Mouse (Mus musculus) 3134 (cell line): ENCODE results near the gene Mettl22.

Experiments
- DNase-seq: peaks from one replicate; pipeline ENCODE4 v3.0.0-alpha.2; 2011; ENCODE audit warnings: low spot score; ENCODE audit not compliant: insufficient read length; ENCODE audit errors: extremely low read depth

Gene Mettl22

GRCm38 (mm10) chr16:8509894-8510293, 39.3 kb downstream of the Mettl22 start:
- no peak for DNase-seq

- no peak for DNase-seq
Measured at GRCm38 (mm10) chr16:8512830-8513229, 42.2 kb downstream of the Mettl22 start.

DNA sequence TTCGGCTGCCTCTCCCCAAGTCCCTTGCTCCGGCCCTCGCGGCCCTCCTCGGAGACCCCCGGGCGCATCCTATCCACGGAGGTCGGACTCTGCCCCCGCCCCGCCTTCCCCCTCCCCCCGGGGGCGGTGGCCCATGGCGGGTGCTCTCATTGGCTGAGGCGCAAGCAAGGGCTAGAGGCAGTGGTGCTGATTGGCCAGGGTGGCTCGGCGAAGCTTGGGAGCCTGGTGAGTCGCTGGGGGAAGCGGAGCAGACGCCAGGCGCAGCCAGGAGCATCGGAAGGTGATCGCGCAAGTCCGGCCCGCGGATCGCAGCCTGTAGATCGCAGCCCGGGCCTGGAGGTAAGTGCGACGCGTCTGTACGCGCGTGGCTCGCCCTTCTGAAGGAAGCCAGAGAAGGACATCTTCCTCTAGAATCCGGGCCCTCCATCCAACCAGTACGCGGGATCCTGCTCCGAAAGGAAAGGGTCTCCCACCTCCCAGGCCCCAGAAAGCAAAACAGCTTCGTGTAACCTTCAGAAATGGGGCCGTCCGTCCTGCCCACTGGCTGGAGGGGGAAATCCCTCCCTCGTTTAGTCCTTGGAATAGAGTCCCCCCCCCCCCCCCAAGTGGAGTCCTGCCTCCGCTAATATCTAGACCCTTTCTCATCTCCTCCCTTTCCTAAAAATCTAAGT, 42.8 kb downstream of the Mettl22 start, which contains the start of gene Abat:
Gene Abat (plus strand): TSS at position 194 of the 671 bp plus-strand sequence.
- no peak for DNase-seq

DNA sequence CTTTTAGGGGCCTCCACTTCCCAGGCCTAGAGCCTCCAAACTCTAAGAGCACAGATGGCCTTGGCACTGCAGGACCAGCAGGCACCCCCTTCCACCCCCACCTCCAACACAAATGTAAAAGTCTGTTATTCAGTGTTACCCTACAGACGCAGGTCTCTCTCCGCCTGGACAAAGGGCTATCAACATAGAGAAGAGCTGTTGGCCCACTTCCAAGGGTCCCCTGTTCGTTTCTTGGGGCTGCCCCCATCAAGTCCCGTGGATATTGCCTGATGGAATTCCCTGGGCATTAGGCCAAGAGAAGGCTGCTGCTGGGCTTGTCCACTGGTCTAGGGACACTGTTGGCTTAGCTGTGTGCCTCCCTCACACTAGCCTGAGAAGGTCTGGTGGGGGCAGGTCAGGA, 43.6 kb downstream of the Mettl22 start:
- no peak for DNase-seq

DNA sequence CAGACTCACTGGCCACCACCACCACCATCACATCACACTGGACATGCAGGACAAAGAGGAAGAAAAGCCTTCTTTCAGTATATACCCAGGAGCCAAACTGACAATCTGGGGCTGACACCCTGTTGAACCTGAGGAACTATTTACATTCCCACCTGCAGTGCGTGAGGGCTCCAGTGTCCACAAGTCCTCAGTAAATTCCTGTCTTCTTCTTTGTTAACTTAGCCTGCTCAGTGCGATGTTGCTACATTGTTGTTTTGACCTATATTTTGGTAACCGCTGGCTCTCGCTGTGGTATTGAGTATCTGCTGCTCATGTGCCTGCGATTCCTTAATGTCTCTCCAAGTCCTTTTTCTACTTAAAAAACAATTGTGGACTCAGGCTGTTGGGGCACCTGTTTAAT, 49.9 kb downstream of the Mettl22 start:
- no peak for DNase-seq

GRCm38 (mm10) chr16:8521322-8521721, 50.7 kb downstream of the Mettl22 start:
- no peak for DNase-seq

GRCm38 (mm10) chr16:8523480-8524144, 53.0 kb downstream of the Mettl22 start:
- no peak for DNase-seq

GRCm38 (mm10) chr16:8524163-8524847, 53.7 kb downstream of the Mettl22 start:
- no peak for DNase-seq

- no peak for DNase-seq
Measured at GRCm38 (mm10) chr16:8525293-8525692, 54.7 kb downstream of the Mettl22 start.

- DNase-seq = no peak
Measured at GRCm38 (mm10) chr16:8525877-8526276, 55.3 kb downstream of the Mettl22 start.

DNA sequence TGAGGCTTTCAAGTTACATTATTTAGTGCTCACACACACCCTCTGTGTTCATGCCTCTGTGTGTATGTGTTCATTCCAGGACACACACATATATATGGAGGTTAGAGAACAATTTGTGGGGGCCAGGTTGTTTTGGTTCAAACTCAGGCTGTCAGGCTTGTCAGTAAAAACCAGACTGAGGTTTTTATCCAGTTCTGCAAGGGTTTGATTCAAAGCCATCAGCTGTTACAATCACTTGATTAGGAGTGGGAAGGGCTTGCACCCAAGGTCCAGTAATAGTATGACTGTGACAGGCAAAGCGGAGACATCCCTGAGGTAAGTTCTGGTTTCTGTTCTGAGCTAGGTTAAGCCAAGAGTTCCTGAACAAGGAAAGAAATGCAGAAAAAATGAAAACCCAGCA, 58.8 kb downstream of the Mettl22 start:
- DNase-seq = no peak

DNA sequence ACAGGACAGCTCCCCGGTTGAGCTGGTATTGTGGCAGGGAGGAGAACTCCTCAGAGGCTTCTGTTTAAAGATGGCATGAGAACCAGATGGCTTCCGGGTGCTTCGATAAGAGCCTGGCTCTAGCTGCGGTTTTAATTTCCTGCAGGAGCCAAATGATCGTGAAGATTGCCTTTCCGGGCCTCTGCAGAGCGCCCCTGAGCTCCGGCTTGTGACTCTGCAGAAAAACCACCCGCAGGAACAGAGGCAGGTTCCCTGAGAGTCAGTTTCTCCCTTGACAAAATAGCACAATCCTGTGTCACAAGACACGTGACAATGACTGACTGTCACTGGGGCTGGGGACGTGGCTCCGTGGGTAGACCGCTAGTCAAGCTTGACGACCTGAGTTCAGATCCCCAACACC, 59.4 kb downstream of the Mettl22 start:
- DNase-seq = no peak

- DNase-seq = no peak
Measured at GRCm38 (mm10) chr16:8532461-8532860, 61.9 kb downstream of the Mettl22 start.

DNA sequence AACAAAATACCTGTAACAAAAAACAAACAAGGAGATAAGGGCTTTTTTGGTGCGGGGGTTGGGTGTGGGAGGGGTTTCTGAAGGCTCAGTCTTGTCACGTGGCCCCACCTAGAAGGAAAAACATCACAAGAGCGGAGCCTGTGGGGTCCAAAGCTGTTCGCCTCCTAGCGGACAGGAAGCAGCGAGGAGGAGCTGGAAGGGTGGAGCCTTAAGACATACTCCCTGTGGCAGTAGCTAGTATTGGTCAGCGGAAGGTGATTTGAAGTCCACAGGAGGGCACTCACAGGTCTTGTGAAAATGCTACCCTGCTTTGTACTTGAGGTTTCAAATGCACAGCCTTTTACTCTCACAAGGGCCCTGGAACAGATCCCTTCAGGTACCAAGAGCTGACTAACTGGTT, 62.3 kb downstream of the Mettl22 start:
- DNase-seq = no peak

DNA sequence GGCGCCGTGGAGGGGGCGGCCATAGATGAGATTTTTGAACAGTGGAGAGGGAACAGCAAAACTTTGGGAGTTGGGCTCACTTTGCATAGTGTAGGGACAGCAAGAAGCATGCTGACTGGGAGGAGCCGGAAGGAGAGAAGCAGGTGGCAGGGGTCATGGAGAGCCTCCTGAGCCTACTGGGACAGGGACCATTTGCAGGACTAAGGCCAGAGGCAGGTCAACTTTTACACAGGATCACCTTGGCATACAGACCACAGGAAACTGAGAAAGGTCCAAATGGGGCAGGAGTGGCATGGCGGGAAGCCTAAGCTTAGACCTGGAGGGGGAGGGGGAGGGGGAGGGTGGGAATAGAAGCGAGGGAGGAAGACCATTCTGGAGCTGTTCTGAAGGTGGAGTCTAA, 62.9 kb downstream of the Mettl22 start:
- no peak for DNase-seq

DNA sequence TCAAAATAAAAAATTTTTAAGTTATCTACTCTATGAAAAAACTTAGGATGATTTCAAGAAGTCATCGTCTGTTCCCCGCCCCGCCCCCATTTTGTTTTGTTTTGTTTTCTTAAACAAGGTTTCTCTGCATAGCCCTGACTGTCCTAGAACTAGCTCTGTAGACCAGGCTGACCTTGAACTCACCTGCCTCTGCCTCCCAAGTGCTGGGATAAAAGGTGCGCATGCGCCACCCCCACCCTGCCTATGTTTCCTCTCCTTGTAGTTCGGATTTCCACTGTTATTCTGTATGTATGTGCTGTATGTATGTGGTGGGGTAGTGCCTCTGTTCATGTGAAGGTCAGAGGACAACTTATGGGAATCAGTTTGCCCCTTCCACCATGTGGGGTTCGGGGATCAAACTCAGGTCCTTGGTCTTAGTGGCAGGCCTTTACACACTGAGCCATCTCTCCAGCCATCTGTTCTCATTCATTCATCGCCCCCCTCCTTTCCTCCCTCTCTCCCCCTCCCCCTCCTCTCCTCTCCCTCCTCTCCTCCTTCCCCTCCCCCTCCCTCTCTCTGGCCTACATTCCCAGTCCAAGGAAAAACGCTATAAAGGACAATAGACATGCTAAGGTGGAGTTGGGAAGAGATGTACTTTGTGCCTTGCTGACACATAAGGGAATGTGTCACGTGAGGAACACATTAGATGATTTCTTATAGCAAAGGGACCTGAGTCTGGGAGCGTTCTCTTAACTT, 64.0 kb downstream of the Mettl22 start:
- DNase-seq = no peak

DNA sequence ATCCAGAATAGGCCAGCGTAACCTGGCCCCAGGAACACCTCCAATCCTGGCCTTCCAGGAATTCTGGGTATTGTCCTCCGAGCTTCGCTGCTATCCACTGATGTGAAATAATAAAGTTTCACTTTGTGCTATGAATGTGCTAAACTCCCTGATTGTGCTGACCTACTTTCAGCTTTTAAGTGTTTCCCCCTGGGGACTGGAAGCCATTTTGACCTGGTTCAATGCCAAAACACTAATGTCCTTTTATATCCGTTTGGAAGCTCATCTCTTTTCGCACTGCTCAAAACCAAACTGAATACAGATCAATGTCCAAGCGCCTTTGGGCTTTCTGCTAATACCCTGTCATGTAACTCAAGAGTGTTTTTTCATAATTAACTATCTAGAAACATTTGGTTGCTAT, 64.8 kb downstream of the Mettl22 start:
- no peak for DNase-seq

DNA sequence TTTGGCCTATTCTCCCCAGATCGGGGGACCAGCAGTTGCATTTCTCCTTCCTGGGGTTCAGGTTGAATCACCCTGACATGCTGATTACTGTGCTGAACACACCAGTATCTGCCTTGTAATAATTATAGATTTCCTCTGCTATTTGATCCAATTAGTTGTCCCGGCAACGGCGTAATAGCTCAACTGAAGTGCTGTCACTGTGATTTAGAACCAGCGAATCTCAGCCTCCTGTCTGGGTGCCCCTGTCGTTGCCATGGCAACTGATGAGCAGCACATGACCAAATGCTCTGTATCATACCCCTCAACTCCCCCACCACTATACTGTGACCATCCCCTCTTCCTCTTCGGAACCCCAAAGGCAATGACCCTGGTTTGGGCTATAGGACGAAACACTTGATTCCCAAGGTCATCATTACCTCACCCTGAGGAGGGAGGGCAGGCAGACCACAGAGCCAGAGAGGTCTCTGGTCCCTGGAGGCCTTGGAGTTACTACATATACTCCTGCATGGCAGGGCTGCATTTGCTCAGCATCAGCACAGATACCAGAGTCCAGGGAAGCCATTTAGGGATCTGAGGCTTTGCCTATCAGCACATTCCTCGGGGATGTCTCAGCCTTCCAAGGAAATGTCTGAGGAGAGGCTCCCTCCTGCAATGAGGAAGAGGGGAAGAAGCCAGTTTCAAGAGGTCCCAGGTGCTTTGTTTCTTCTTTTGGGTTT, 68.7 kb downstream of the Mettl22 start:
- no peak for DNase-seq
